Mouse (Mus musculus) liver, postnatal 0 days (tissue): ENCODE measurements around the gene Tm7sf3. TPM values are rescaled to one million over a fixed set of nuclear protein-coding genes. Genes with fewer than 3 reads are reported as not detected.

Experiments used
- ATAC-seq: fragments of 200-750 bp; cut with Nextera tagmentation; 2 replicates; pipeline ENCODE4 v1.8.0; 2017; ENCODE audit warnings: mild to moderate bottlenecking, moderate library complexity
- DNase-seq: peaks from one replicate; pipeline ENCODE4 v3.0.0-alpha.2; 2016
- H3K27ac ChIP-seq: fragments of 300-500 bp; sonication (generic); 2 replicates; pipeline ENCODE4 v1.5.1; 2014; ENCODE audit warnings: antibody characterized with exemption, moderate library complexity, mild to moderate bottlenecking, low read depth
- H3K27me3 ChIP-seq: fragments of 300-500 bp; sonication (generic); 2 replicates; pipeline ENCODE4 v1.6.1; 2014; ENCODE audit warnings: low read length, control low read depth, mixed read lengths; ENCODE audit not compliant: insufficient read depth
- H3K36me3 ChIP-seq: fragments of 300-500 bp; sonication (generic); replicated peaks from 2 replicates; pipeline ENCODE4 v1.6.1; 2014; ENCODE audit warnings: mild to moderate bottlenecking, control low read depth, low read length, moderate library complexity, mixed read lengths; ENCODE audit not compliant: insufficient read depth
- H3K4me1 ChIP-seq: fragments of 300-500 bp; sonication (generic); 2 replicates; pipeline ENCODE4 v1.6.1; 2014; ENCODE audit warnings: antibody characterized with exemption, mild to moderate bottlenecking, control low read depth; ENCODE audit not compliant: insufficient read depth
- H3K4me2 ChIP-seq: fragments of 300-500 bp; sonication (generic); 2 replicates; pipeline ENCODE4 v1.6.1; 2014; ENCODE audit warnings: low read depth, mild to moderate bottlenecking, low read length, moderate library complexity, mixed read lengths
- H3K4me3 ChIP-seq: fragments of 300-500 bp; sonication (generic); 2 replicates; pipeline ENCODE4 v1.5.1; 2014; ENCODE audit warnings: low read depth, low read length
- H3K9ac ChIP-seq: fragments of 300-500 bp; sonication (generic); replicated peaks from 2 replicates; pipeline ENCODE4 v1.6.1; 2014; ENCODE audit warnings: mild to moderate bottlenecking, moderate library complexity
- H3K9me3 ChIP-seq: fragments of 300-500 bp; sonication (generic); 2 replicates; pipeline ENCODE4 v1.6.1; 2016; ENCODE audit warnings: mild to moderate bottlenecking, control low read depth, low read length, mixed read lengths
- CTCF ChIP-seq: sonication (generic); IDR thresholded peaks from 2 replicates; pipeline ENCODE4 v1.5.1; 2016; ENCODE audit warnings: antibody characterized with exemption, low read depth
- EP300 ChIP-seq: IDR thresholded peaks from 2 replicates; pipeline ENCODE4 v1.6.1; 2016; ENCODE audit warnings: antibody characterized with exemption, low read depth, mild to moderate bottlenecking
- WGBS: fragments of 180-500 bp; shearing (Covaris S2); extraction: QIAGEN DNeasy Blood & Tissue Kit; methylation state at CpG from one replicate; pipeline ENCODE4 v1.1.7; 2014; ENCODE audit not compliant: insufficient replicate concordance; 5-methylcytosine and 5-hydroxymethylcytosine counted together
- polyA plus RNA-seq: library from polyadenylated mRNA; unstranded; fragments of >200 nt; fragmentation: Nextera tagmentation; extraction: Ambion mirVana; gene quantifications from 2 replicates; pipeline ENCODE4 v1.2.1, GENCODE M21; 2015

Tm7sf3 gene
- polyA plus RNA-seq, 1 experiment from 2014 or later: 21.2 TPM

DNA sequence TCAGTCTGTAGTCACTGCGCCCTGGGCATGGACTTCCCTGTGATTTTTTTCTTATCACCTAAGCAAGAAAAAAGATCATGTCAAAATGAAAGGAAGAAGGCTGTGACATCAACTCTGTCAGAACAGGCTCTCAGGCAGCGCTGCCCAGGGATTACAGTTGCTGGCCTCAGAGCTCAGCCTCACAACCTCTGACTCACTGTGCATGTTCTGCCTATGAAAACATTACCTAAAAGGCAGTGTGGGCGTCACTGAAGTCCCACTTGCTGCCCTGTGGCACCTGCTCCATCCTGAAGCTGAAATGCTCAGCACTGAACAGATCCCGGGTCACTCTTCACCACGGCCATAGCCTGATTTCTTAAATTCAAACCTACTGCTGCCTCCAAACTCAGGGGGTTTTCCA is 29.9 kb downstream of the Tm7sf3 start:
- Histone ChIP-seq H3K4me3 (no peak overlapping the region), H3K36me3 (peaks cover 47% of the 10 kb centered on the region), H3K9ac (no peak overlapping the region), H3K4me2 (no peak overlapping the region), H3K27ac (peak overlapping the region; percentile 95), H3K27me3 (no peaks in the 10 kb centered on the region), H3K4me1 (peaks cover 13% of the 10 kb centered on the region), H3K9me3 (no peaks in the 10 kb centered on the region)
- 90% methylated on average over 5 of the region's 5 CpGs for WGBS
- ATAC-seq (no peak), DNase-seq (no peak)
- TF ChIP-seq EP300: no peak
- TF ChIP-seq CTCF: no peak

DNA sequence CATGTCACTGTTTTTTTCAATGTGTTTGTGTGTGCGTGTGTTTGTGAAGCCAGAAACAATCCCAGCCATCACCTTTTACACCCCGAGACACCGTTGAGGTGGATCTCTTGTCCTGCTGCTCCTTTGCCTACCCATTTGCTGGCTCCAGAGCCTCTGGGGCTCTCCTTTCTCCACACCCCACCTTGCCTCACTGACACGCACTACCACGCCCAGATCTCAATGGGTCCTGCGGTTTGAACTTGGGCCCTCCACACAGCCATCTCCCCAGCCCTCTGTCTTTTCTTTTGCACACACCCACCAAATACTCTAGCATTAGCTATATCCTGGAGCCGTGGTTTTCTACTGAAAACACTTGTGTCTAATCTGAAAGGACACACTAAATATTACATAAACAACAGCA is 30.7 kb downstream of the Tm7sf3 start:
- Histone ChIP-seq H3K4me2 (peak overlapping the region; percentile 50), H3K27ac (peak overlapping the region; percentile 95), H3K4me1 (peaks cover 13% of the 10 kb centered on the region), H3K9me3 (no peaks in the 10 kb centered on the region), H3K36me3 (peaks cover 44% of the 10 kb centered on the region), H3K9ac (0 out of 2 replicates have a peak overlapping the region, but pooled peaks have one; percentile 31), H3K4me3 (no peak overlapping the region), H3K27me3 (no peaks in the 10 kb centered on the region)
- peak; percentile 85 for ATAC-seq
- WGBS: 75% methylated on average over 7 of the region's 7 CpGs
- DNase-seq: peak; percentile 42
- TF ChIP-seq CTCF: no peak
- TF ChIP-seq EP300: no peak

DNA sequence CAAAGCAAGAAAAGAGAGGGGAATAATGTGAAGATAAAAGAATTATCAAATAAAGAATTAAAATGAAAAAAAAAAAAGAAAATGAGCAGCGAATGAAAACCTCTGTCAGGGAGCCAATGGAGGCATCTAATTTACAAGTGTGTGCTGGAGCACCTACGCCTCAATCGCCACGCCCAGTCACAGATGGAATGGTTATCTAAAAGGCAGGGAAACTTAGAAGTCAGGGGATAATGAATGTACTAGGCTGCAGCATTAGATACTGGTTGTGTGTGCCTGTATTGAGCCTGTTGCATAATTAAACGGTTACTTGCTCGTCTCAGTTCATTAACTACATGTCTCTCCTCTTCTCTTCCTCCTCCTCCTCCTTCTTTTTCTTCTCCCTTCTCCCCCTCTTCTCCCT is 31.2 kb downstream of the Tm7sf3 start:
- no peak overlapping the region for H3K4me3 ChIP-seq
- TF ChIP-seq CTCF (no peak), EP300 (peak; percentile 89)
- no peaks in the 10 kb centered on the region for H3K27me3 ChIP-seq
- H3K4me1 ChIP-seq: peaks cover 13% of the 10 kb centered on the region
- peak; percentile 69 for DNase-seq
- WGBS: 67% methylated on average over 6 of the region's 6 CpGs
- H3K9ac ChIP-seq: 0 out of 2 replicates have a peak overlapping the region, but pooled peaks have one; percentile 31
- peaks cover 44% of the 10 kb centered on the region for H3K36me3 ChIP-seq
- ATAC-seq: peak; percentile 93
- peak overlapping the region; percentile 50 for H3K4me2 ChIP-seq
- peak overlapping the region; percentile 95 for H3K27ac ChIP-seq
- no peaks in the 10 kb centered on the region for H3K9me3 ChIP-seq

DNA sequence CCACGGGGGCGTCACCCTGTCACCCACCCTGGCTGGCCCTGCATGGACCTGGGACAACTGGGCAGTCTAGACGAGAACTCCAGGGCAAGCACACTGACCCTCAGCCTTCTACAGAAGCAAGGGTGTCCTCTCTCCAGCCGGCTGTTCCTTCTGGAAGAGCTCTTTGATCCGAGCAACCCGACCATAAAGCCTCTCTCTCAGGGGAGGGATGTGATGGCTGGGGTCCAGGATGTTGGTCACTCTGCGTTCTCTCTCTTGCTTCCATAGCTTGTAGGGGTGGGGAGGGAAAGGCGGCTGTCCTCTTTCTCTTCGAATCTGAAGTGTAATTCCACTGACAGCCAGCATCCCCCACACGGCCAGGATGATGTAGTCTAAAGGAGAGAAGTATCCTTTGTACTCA is 39.0 kb downstream of the Tm7sf3 start:
- 89% methylated on average over 10 of the region's 10 CpGs for WGBS
- DNase-seq (no peak), ATAC-seq (no peak)
- Histone ChIP-seq H3K4me2 (no peak overlapping the region), H3K9ac (no peak overlapping the region), H3K4me3 (no peak overlapping the region), H3K36me3 (peaks cover 72% of the 10 kb centered on the region), H3K27ac (no peak overlapping the region), H3K27me3 (no peaks in the 10 kb centered on the region), H3K9me3 (no peaks in the 10 kb centered on the region), H3K4me1 (no peaks in the 10 kb centered on the region)
- TF ChIP-seq CTCF: no peak
- TF ChIP-seq EP300: no peak

DNA sequence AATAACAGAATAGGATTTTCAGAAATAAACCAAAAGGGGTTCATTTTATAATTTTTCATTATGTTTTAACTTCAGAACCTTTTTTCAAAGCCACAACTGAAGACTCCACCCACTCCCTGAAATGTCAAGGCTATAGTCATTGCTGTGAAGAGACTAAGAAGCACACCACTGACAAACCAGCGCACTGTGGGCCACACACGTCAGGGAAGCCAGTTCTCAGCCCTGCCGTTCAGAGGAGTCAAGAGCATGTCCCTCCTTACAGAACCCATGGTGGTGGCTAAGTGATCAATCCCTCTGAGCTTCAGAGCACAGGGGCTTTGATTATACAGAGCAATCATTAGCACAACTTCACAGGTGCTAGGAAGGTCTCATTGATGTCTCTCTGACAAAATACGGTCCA is 40.0 kb downstream of the Tm7sf3 start:
- no peak for TF ChIP-seq EP300
- Histone ChIP-seq H3K27ac (no peak overlapping the region), H3K4me1 (no peaks in the 10 kb centered on the region), H3K9ac (no peak overlapping the region), H3K27me3 (no peaks in the 10 kb centered on the region), H3K9me3 (no peaks in the 10 kb centered on the region), H3K4me3 (no peak overlapping the region), H3K4me2 (no peak overlapping the region), H3K36me3 (peaks cover 72% of the 10 kb centered on the region)
- DNase-seq (no peak), ATAC-seq (no peak)
- 85% methylated on average over 4 of the region's 4 CpGs for WGBS

DNA sequence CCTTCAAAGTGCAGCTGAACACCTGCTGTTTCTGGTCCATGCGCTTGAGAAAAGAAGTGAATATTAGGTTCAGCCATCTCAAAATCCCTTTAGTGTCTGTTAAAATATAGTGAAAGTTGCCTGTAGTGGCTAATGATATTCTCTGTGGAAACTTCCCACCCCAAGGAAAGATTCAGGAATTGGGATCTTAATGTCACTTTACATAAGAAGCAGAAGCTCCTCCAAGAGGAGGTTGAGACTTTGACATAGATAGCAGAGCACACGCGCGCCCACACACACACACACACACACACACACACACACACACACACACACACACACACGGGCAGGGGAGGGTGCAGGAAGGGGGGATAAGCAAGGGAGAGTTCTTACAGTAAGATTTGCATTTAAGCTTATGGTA is 57.5 kb downstream of the Tm7sf3 start:
- DNase-seq: no peak
- Histone ChIP-seq H3K36me3 (peaks cover 48% of the 10 kb centered on the region), H3K4me3 (no peak overlapping the region), H3K27me3 (no peaks in the 10 kb centered on the region), H3K9me3 (no peaks in the 10 kb centered on the region), H3K27ac (no peak overlapping the region), H3K4me2 (no peak overlapping the region), H3K9ac (no peak overlapping the region), H3K4me1 (peaks cover 11% of the 10 kb centered on the region; the same call in 1 of the 2 replicates)
- TF ChIP-seq EP300 (no peak), CTCF (no peak)
- ATAC-seq: no peak
- WGBS: 87% methylated on average over 5 of the region's 5 CpGs
